Mouse (Mus musculus) brain, embryonic 14.5 days (tissue): Measurements from ENCODE around the gene P2ry6.

Experiments
- CTCF ChIP-seq: fragments of 200-500 bp; IDR thresholded peaks from 2 replicates; pipeline ENCODE4 v1.5.1; 2012; ENCODE audit warnings: inconsistent platforms, mild to moderate bottlenecking, moderate library complexity, borderline replicate concordance; ENCODE audit not compliant: insufficient read depth, insufficient read length; ENCODE audit errors: extremely low read depth
- POLR2A ChIP-seq: fragments of 200-500 bp; IDR thresholded peaks from 2 replicates; pipeline ENCODE4 v1.6.1; 2012; ENCODE audit warnings: mild to moderate bottlenecking, inconsistent platforms, borderline replicate concordance; ENCODE audit not compliant: poor library complexity, insufficient read depth, insufficient read length, severe bottlenecking; ENCODE audit errors: extremely low read depth

DNA sequence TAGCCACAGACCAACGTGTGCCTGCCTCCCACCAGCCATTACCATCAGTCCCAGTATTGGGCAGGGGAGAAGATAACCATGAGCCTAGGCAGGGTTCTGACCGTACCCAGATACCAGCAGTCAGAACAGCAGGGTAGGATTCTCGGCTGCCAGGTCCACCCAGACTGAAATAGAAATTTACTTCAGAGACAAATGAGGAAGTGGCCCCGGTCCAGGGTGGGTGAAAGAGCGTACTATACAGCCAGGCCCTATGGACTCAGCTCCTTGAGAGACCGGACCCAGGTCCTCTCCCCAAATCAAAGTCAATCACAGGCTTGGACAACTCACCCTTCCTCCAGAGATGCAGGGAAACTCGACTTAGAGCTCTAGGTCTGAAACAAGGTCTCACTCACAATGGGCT, 13.3 kb downstream of the P2ry6 start:
- TF ChIP-seq CTCF (no peak), POLR2A (no peak)
